Mouse (Mus musculus) urinary bladder, postnatal 36 days (tissue): ENCODE results near the gene Ear10.
"Not testable (repeated sequence)": the region's sequence is repeated elsewhere in the genome, so short reads cannot be mapped to it uniquely, and the experiment has no call there.

Source experiments
- DNase-seq, 2 experiments: peaks; one replicate each; pipeline ENCODE4 v3.0.0; 2022; ENCODE audit warnings: low spot score in 2 of 2, mixed read lengths in 1 of 2

The Ear10 gene

DNA sequence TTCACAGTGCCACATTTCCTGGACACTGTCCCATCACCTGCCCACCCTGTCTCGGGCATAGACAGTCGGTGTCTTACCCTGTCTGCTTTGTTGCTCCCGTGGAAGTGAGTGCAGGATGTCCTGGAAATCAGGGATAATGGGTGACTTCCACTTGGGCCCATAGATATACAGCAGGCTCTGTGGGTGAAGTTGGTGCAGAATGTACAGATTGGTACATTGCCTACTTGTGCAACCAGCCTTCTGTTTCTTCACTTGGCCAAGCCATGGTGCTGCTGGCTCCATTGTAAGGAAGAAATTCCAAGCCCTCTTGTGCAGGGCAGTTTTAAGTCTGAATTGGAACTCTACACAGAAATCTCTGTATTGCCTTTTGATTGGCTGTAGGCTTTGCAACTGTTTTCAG lies at the start of gene Ear10:
TSS of gene Ear10 (minus strand) at position 101 of the 400 bp plus-strand sequence.
- DNase-seq: not testable (repeated sequence)

DNA sequence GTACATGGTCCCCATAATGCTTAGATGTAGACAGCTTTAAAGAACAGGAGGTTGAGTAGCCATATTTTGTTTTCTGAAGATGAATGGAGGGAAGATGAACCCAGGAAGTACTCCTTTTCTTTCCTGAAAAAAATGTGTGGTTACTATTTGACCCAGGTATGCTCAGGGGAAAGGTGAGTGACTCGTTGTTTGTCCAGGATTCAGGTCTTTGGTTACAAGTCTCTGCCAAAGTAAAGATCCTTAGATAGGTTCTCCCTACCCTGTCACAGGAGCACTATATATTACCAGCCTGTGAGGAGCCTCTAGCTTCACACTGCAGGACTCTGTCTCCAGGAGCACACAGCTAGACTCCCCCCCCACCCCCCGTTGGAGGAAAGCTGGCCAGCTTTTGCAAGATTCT lies 33.4 kb upstream of the Ear10 start, which contains the start of gene Ang5:
TSS of gene Ang5 (plus strand) at position 301 of the 400 bp plus-strand sequence.
- not testable (repeated sequence) for DNase-seq

DNA sequence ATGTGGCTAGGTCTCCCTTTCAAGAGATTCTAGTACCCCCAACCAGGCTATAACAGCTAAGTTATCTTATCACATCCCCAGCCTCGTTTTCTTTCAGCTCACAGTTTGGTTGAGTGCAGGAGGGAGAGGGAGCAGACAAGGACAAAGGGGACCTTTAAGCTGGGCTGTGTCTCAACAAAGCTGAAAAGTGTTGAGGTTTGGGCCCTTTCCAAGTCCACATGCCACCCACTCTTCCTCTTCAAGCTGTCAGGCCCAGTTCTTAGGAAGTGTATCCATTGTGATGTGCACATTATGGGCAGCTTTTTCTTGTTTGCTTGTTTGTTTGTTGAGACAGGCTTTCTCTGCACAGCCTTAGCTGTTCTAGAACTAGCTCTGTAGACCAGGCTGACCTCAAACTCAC lies 31.7 kb upstream of the Ear10 start:
- not testable (repeated sequence) for DNase-seq

DNA sequence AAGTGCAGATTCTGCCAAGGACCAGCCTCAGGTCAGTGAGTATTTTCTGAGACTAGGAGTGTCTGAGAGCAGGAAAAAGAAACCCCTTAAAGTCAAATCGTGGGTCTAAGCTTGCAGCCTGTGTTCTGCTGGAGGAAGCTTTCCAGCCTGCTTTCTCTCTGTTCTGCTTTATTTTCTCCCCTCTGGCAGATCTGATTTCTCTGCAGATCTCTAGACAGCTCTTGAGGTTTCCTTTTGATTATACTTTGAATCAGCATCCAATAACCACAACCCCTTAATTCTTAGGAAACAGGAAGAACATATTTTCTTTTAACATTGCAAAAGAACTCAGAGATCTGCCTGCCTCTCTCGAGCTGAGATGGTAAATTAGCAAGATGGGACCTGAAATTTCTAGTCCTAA lies 30.0 kb upstream of the Ear10 start:
- DNase-seq: not testable (repeated sequence)

DNA sequence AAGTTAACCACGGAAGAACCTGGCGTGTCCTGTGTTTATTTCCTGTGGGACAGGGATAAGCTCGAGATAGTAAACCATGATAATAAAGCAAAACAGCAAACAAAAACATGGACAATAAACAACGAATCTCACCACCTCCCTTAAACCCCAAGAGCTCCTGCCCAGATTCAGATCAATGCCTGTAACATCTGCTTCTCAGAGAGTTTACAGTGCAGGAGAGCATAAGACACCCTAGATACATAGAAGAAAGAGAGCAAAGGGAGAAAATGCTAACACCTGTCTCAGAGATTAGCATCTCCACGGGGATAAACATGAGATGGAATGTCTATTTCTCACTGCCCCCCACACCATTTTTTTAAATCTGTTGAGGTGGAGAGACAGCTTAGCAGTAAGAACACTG lies 10.0 kb upstream of the Ear10 start:
- not testable (repeated sequence) for DNase-seq

DNA sequence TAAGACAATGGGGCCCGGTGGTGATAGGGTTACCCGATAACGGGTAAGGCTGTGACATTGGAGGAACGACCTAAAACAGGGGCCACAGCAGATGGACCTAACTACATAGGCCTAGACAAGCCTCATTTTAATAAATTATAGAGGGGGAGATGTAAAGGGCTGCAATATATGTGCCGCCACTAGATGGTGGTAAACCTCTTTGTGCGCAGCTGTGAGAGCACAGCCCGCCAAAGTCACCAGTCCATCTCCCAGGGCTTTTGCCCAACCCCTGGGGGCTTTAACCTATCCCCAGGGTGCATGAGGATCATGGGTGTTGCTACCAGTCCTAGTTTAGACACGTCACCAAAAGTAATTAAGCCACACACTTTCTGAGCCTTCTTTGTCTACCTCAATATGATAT lies 9.6 kb upstream of the Ear10 start:
- DNase-seq: peak; percentile 5 to 6

DNA sequence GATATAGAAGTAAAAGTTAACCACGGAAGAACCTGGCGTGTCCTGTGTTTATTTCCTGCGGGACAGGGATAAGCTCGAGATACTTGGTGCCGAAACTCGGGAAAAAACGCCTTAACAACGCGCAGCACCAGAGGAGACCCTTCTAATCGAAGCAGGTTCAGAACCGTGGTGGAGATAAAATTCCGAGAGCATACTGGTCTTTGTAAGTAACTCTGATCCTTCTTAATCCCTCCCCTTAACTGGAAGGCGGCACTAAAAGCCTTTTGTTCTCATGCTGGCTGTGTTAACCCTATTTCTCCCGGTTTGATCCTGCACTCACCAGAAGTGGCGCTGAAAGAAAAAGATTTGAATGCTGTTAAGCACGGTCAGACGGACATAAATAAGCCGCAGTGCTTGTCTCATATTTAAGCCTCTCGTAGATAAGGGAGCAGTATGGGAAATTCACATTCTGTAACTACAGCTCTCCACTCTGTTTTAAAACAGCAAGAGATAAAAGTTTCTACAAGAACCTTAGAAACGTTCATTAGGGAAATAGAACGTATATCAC lies 2.1 kb upstream of the Ear10 start:
- DNase-seq: not testable (repeated sequence)

DNA sequence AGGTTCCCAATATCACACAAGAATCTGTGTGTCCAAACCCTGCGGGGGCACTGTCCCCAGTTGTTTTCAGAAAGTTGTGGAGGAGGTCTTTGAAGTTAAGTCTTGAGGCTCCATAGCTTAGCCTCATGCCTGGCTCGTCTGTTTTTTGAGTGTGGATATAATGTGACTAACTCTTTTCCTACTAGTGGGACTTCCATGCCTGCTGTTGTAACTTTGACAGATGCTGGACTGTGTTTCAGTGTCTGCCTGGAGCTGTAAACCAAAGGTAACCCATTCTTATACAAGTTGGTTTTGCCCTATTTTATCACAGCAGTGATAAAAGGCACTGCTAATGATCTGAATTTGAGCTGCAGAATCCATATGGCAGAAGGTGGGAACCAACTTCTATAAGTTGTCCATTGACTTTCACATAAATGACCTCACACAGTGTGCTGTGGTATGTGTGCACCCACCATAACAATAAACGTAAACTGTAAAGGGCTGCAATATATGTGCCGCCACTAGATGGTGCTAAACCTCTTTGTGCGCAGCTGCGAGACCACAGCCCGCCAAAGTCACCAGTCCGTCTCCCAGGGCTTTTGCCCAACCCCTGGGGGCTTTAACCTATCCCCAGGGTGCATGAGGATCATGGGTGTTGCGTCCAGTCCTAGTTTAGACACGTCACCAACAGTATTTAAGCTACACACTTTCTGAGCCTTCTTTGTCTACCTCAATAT lies 1.5 kb upstream of the Ear10 start, which contains the start of gene Gm8113:
TSS of gene Gm8113 (plus strand) at position 703 of the 716 bp plus-strand sequence.
- DNase-seq: peak in 1 of 2 experiments; percentile 30

DNA sequence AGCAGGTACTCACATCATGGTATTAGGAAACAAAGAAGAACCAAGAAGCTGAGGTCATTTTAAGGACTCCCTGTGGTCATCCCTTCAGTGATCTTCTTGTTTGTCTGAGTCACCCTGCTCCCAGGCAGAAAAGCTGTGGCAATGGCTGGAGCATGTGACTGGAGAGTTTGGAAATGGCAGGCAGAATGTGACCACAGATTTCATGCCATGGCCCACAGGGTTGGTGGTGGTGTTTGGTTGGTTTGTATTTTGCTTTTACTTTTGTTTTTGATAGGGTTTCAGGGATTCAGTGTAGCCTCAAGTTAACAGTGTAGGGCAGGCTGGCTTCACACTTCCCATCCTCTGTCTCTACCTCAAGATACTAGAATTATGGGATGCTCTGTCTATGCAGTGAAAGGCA lies 5.1 kb downstream of the Ear10 start:
- not testable (repeated sequence) for DNase-seq

DNA sequence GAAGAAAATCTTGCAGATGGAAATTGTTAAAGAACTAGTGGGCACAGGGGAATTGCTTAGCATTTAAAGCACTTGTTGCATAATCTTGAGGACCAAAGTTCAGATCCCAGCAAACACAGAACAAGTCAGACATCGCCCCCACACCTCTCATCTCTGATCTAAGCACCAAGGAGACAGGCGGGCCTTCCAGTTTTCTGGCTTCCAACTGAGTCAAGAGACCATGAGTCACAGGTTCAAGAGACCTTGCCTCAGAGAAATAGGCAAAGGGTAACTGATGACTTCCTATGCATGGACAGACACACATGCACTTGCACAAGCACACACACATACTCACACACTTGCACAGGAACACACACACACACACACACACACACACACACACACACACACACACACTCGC lies 24.8 kb downstream of the Ear10 start:
- DNase-seq: peak in 1 of 2 experiments; percentile 27

DNA sequence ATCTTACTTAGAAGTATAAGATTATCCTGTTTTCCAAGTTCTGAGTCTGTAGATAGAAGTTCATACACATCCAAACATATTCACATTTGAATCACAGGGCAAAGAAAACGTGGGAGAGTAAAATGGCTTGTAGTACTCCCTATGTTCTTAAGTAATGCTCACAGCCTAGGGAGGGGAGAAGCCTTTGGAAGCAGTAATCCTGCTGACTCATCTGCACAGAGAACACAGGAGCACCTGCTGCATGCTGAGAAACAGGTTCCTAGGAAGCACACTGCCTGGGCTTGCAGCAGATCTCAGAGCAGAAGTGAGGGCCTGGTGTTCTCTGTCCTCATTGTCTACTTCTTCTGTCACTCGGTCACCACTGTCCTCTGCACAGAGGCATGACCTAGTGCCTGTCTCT lies 28.0 kb downstream of the Ear10 start:
- not testable (repeated sequence) for DNase-seq

DNA sequence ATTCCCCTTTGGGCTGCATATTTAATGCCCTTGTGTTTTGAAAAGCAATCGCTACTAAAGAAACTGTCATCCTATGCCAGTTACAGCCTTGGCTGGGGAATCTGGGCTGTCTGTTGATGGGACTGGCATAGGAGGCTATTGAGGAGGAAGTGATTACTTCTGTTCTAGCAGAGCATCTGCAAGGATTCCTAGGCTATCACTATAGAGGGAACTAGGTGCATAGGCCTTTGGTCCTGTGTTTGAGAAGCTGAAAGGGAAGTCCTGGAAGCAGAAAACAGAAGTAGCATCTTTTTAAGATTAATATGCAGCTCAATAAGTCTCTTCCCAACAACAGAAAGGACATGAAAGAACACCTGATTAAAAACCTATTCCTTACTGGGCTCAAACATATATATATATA lies 32.1 kb downstream of the Ear10 start:
- DNase-seq: not testable (repeated sequence)

DNA sequence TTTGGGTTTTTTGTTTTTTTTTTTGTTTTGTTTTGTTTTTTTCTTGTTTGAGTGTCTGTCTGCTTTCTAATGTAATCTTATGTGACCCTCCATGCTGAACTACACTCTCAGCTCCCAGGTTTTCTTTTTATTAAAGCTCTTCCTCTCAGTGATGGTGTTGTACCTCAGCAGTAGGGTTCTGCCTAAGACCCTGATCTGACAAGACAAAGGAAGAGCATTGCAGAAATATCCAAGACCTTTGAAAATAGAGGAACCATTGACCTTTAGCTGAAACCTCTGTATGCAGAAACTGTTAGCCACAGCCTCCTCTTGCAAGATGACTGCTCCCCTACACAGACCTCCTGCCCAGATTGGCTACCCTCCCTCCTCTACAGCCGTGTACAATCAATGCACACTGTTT lies 37.1 kb downstream of the Ear10 start:
- not testable (repeated sequence) for DNase-seq

DNA sequence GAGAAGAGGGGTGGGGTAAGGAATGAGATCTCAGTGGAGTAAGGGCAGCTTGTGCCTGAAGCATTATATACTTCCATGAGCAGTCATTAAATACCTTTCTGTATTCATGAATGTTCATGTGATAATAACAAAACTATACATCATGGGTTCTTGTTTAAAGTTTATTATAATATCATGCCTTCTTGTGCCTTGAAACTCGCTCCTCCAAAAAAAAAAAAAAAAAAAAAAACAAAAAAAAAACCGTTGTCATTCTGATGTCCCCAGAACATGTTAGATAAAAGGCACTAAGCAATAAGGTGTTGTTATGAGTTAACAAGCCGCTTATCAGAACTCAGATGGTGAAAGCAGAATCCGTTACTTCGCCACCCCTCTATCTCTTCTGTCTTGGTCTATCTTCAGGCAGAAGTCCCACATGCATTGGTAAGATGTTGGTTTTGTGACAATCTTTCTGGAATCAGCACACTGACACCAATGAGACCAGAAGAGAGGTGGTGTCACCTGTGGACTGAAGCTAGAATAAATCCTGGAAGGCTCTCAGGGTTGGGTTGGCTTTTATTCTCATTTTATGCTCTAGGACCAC lies 43.3 kb downstream of the Ear10 start:
- not testable (repeated sequence) for DNase-seq

DNA sequence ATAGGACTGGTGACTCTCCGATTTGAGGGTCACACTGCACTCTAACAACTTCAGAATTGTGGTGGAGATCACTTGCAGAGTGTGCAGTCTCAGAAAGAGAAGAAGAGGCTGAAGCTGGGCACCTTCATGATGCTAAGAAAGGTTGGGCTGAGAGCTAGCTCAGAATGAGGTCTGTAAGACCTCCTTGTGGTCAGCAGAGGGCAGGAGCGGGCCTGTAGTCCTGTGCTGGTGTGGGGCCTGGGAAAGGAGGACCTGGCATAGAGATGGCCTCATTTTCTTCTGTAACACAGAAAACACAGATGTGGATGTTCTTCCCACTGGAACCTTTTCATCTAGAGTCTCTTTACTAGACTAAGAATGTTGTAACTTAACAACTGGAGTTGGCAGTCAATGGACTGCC lies 45.6 kb downstream of the Ear10 start:
- DNase-seq: not testable (repeated sequence)

DNA sequence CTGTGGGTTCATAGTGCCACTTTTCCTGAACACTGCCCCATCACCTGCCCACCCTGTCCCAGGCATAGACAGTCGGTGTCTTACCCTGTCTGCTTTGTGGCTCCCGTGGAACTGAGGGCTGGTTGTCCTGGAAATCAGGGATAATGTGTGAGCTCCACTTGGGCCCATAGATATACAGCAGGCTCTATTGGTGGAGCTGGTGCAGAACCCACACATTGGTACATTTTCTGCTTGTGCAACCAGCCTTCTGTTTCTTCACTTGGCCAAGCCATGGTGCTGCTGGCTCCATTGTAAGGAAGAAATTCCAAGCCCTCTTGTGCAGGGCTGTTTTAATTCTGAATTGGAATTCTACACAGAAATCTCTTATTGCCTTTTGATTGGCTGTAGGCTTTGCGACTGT lies 47.9 kb downstream of the Ear10 start, which contains the start of gene Ear1:
TSS of gene Ear1 (minus strand) at position 101 of the 400 bp plus-strand sequence.
- DNase-seq: not testable (repeated sequence)

DNA sequence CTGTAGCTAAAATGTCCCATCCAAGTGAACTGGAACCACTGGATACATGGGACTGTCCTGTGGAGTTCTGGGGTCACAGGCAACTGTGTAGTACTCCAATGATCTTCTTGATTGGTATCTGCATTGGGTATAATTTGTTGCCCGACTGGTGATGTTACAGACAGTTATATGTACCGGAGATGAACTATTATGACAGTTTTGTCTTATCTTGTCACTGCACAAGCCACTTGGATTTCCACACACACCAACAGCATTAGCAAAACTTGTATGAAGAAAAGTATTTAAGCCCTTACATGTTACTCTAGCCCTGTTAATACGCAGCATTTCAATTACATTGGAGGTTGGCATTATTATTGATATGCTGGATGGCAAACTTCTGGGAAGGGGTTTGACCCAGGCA lies 48.5 kb downstream of the Ear10 start:
- not testable (repeated sequence) for DNase-seq
